Mouse (Mus musculus): ENCODE measurements around the gene Dctn2.

The Dctn2 gene

GRCm38 (mm10) chr10:127327461-127328145 is 61.4 kb downstream of the Dctn2 start:
- ChIA-PET POLR2A (interaction anchor here in 3 of 4 experiments (0.6 to 10.0 kb wide), 16 partner anchors 9 to 286 kb away, joined by 3 to 93 read pairs (median 4); partner anchors contain the start of genes Mars (in 2 of the 3), Cdk4 (in 1 of the 3), Os9 (in 1 of the 3) and Pip4k2c (in 1 of the 3)), CTCF (interaction anchor here (0.5 to 8.6 kb wide), 6 partner anchors 10 to 230 kb away, joined by 3 to 65 read pairs (median 6); partner anchors contain the start of gene Gli1 (in 1 of the 4))

- CTCF ChIA-PET, result interaction anchor here in 3 of 4 experiments (1.0 to 13.4 kb wide), 8 partner anchors 9 to 159 kb away, joined by 3 to 180 read pairs (median 6); no protein-coding TSS in a partner anchor
- POLR2A ChIA-PET, result interaction anchor here in 3 of 4 experiments (1.0 to 10.0 kb wide), 6 partner anchors 6 to 19 kb away, joined by 3 to 93 read pairs (median 4); partner anchors contain the start of genes Arhgap9 (in 2 of the 3), Mars (in 2 of the 3) and Gli1 (in 1 of the 3)
Measured at GRCm38 (mm10) chr10:127330212-127330611, 64.0 kb downstream of the Dctn2 start.

Measured in embryonic stem cell, embryonic (primary cell).